Mouse (Mus musculus): ENCODE data around the gene Sdr9c7.
A peak's percentile ranks its signal among the peaks of the same experiment; 100 is the strongest.
"Not testable (repeated sequence)": the region's sequence is repeated elsewhere in the genome, so short reads cannot be mapped to it uniquely, and the experiment has no call there.

Gene Sdr9c7

GRCm38 (mm10) chr10:127898218-127898617, at the start of gene Sdr9c7:
TSS of gene Sdr9c7 (plus strand) at chr10:127898518.
- DNase-seq (ENCODE audit: low spot score in 2 of 2), result no peak

- no peak for DNase-seq (ENCODE audit: low spot score in 2 of 2)
Measured at GRCm38 (mm10) chr10:127849628-127850027, 48.7 kb upstream of the Sdr9c7 start, which contains the start of gene Rdh19. TSS of gene Rdh19 (plus strand) at chr10:127849928.

GRCm38 (mm10) chr10:127856376-127856775, 41.9 kb upstream of the Sdr9c7 start:
- DNase-seq (ENCODE audit: low spot score in 2 of 2), result no peak

GRCm38 (mm10) chr10:127864931-127865330, 33.4 kb upstream of the Sdr9c7 start:
- DNase-seq (ENCODE audit: low spot score in 2 of 2), result no peak

GRCm38 (mm10) chr10:127866232-127866631, 32.1 kb upstream of the Sdr9c7 start, which contains the start of gene Rdh16f2:
TSS of gene Rdh16f2 (plus strand) at chr10:127866474.
- DNase-seq (ENCODE audit: low spot score in 2 of 2), result no peak

DNA sequence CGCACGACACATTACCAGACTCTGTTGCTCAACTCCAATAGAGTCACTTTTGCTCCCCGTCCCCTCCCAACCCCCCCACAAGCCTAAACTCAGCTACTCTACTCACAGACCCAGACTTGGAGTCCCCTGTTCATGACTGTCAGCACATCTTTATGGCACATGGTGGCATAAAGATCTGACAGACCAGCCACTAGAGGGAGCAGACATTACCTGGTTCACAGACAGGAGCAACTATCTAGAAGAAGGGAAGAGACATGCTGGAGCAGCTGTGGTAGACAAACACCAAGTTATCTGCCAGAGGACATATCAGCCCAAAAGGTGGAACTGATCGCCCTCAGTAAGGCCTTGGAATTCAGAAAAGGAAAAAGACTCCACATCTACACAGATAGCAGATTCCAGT, 25.8 kb upstream of the Sdr9c7 start:
- no peak for DNase-seq (ENCODE audit: low spot score in 2 of 2)

DNA sequence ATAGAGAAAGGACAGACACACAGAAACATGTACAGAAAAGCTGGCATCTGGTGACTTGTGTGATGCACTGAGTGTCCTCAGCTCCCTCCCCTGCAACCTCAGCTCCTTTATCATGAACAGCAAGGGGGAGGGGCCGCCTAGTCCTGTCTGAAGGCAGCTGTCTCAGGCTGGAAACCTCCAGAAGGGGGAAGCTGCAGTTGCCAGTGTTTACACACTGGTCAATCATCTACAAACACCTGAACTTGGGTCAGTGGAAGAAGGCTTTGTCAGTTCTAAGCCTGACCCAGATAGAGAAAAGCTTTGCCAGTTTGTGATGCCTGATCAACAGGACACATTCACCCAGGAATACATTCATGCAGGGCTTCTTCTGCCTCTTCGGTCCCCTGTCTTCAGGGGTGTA, 20.6 kb upstream of the Sdr9c7 start:
- DNase-seq (ENCODE audit: low spot score in 2 of 2), result no peak

GRCm38 (mm10) chr10:127878262-127879057, 19.9 kb upstream of the Sdr9c7 start:
- no peak for DNase-seq (ENCODE audit: low spot score in 2 of 2)

DNA sequence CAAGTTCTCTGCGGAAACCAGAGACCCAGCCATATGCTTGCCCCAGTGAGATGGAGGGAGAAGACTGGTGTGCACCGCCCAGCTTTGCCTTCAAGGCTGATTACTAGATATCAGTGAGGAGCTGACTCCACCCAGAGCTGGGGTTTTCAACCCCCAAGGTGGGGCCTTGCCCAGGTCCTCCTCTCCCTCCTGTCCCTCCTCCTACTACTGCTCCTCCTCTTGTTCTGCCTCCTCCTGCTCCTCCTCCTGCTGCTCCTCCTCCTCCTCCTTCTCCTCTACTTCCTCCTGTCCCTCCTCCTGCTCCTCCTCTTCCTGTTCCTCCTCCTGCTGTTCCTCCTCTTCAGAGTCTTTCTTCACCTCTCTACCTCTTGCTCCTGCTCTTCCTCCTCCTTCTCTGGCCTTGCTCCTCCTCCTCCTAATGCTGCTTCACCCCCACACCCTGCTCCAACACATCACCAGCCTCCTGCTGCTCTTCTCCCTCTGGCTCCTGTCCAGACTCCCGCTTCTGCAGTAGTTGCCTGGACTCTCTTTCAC, 19.1 kb upstream of the Sdr9c7 start:
- no peak for DNase-seq (ENCODE audit: low spot score in 2 of 2)

GRCm38 (mm10) chr10:127881041-127881440, 17.3 kb upstream of the Sdr9c7 start:
- no peak for DNase-seq (ENCODE audit: low spot score in 2 of 2)

DNA sequence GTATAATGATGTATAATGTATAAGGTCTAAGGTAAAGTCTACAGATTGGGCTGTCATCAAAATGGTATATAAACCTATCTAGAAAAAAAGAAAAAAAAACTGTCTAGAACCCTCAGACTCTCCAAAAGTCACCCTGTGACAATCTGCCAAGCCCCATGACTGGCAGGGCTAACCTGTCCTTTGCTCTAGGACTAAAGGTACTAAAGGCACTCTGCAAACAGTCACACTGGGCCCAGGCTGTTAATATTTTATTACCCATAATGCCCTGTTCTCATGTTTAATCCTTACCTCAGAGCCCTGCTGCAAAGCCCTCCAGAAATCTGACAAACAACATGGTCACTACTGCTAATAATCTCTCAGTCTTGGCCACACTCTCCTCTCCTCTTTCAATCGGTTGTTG, 11.8 kb upstream of the Sdr9c7 start:
- DNase-seq (ENCODE audit: low spot score in 2 of 2), result no peak

GRCm38 (mm10) chr10:127886971-127887370, 11.3 kb upstream of the Sdr9c7 start:
- no peak for DNase-seq (ENCODE audit: low spot score in 2 of 2)

- no peak for DNase-seq (ENCODE audit: low spot score in 2 of 2)
Measured at GRCm38 (mm10) chr10:127888605-127889004, 9.7 kb upstream of the Sdr9c7 start, which contains the start of gene Rdh7. TSS of gene Rdh7 (minus strand) at chr10:127888817.

DNA sequence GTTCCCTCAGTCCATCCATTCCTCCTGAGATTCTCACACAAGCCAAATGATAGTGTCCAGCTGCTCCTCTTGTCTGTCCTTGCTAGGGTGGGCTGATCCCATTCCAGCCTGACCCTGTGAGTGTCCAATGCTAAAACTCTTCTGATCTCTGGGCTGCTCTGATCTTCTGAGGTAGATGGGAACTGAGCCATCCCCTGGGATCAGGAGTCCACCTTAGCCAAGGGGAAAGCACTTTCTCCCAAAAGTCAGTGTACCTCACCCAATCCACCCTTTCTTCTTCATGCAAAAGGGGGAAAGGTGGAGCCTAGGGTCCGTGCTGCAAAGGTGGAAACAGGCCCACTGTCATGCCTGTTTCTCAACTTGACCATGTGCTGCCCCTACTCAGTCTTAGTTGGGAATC, 6.8 kb upstream of the Sdr9c7 start:
- no peak for DNase-seq (ENCODE audit: low spot score in 2 of 2)

GRCm38 (mm10) chr10:127893163-127894022, 4.9 kb upstream of the Sdr9c7 start:
- DNase-seq (ENCODE audit: low spot score in 2 of 2), result not testable (repeated sequence)

DNA sequence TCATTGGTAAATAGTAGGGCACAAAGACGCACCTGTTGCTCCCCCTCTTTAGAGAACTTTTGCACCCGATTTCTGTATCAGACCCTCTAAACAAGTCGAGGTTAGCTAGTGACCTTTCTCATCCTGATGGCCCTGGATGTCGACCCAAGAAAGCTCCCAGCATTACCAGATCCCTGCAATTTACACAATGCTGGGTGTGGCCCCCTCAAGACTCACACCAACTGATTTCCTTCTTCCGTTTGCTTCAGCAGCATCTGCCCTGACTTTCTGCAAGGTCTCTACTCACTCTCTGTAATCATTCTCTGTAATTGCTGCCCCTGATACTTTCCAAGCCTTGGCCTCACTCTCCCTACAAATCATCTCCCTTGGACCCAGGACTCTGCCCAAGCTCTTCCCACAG, 1.6 kb upstream of the Sdr9c7 start:
- DNase-seq (ENCODE audit: low spot score in 2 of 2), result no peak

DNA sequence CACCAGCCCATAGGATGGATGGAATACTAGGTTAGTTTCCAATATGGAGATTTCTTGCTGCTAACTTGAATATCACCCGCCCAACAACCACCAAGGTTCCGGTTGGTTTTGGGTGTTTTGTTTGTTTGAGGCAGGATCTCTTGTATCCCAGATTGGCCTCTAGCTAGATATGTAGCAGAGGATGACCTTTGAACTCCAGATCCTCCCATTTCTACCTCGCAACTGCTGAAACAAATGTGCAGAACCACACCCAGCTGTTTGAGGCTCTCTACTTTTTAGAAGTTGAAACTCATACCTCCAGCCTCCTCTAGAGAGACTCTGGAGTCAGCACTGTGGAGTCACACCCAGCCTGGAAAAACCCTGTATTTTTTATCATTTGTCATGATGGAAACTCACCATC, 812 bp upstream of the Sdr9c7 start:
- DNase-seq (ENCODE audit: low spot score in 2 of 2), result no peak

GRCm38 (mm10) chr10:127899783-127900182, 1.5 kb downstream of the Sdr9c7 start:
- no peak for DNase-seq (ENCODE audit: low spot score in 2 of 2)

DNA sequence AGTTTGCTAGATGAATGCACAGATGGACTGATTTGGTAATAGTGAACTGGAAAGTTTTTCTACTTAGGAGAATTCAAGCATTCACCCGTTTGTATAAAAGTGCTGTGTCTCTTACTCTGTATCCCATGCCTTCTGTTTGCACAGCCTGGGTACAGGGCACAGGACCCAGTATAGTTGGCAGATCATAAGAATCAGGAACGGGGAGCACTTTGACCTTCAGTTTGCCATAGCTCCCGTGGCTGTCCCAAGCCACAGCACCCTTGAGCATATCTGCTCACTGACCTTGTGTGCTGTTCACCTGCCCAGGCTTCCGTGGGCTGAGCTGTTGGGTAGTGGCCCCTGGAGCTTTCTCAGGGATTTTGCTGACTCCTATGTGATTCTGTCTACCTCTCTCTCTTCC, 3.4 kb downstream of the Sdr9c7 start:
- no peak for DNase-seq (ENCODE audit: low spot score in 2 of 2)

DNA sequence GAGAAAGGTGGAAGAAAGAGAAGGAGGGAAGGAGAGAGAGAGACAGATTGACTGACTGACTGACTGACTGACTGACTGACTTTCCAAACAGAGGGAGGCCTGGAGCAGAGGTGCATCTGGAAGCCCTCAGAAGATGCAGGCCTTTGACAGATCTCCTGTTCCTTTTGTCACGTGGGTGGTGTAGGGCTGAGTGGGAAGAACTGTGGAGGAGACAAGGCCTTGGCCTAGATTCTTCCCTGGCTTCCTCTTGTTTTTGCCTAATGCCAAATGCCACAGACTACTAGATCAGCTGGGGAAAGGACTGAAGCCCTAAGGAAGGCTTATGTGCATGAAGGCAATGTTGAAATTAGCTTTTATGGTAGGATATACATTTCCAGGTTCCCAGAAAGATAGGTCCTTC, 4.8 kb downstream of the Sdr9c7 start:
- DNase-seq (ENCODE audit: low spot score in 2 of 2), result no peak

DNA sequence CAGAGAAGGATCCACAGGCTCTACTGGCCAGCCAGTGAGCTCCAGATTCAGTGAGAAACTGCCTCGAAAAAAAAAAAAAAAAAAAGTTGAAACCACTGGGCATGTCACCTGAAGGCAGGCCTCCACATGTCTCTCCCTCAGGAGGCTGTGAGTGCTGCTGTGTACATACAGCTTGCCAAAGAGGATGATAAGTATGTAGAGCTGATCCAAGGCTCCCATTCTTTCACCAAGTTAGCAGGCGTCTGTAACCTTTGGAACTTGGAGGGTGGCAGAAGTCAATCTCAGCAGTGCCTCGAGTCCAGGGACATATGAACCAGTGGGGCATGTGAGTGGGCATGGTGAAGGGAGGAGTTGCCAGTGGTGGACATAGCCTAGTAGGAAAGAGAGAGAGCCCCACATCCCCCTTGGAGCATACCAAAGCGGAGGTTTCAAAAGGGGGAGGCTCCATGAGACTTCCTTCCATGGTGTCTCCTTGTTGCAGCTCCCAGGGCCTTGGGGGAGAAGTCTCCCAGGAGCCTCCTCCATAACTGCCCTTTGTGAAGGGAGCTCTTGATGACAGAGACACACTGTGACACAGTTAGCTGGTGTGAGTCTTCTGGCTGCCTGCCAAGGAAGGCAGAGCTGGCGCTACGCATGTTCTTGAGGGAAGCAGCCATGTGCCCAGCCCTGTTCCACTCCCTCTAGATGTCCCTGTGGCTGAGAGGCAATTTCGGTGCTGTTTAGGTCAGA, 6.6 kb downstream of the Sdr9c7 start:
- DNase-seq (ENCODE audit: low spot score in 2 of 2), result peak in 1 of 2 experiments; percentile 6

GRCm38 (mm10) chr10:127906138-127906537, 7.8 kb downstream of the Sdr9c7 start:
- DNase-seq (ENCODE audit: low spot score in 2 of 2), result no peak

Measured in frontal cortex, postnatal 25 days (tissue).